Mouse (Mus musculus): Measurements from ENCODE around the gene Bptf.
"Not testable (repeated sequence)": the region's sequence is repeated elsewhere in the genome, so short reads cannot be mapped to it uniquely, and the experiment has no call there.

The Bptf gene

DNA sequence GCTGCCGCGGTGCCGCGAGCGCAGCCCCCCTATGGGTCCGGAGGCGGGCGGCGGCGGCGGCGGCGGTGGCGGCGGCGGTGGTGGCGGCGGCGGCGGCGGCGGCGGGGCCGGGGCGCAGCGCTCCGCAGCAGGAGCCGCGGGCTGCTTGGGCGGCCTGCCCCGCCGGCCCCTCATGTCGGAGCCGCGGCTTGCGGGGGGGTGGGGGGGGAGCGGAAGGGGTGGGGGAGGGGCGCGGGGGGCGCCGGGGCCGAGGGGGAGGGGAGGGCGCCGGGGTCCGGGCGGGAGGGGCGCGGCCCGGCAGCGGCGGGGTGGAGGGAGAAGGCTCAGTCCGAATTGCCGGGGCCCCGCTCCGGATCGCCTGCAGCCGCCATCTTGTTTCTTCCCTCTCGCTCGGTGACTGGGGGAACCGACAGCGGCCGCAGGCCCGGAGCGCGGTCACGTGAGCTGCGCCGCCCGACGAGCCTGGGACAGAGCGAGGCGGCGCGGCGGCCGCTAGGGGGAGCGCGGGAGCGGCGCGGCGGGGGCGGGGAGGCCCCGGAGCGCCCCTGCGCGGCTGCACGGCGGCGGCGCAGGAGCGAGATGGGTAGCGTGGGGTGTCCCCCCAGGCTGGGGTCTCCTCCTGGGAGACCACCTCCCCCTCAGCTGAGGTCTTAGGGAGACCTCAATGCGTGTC is at the start of gene Bptf:
Gene Bptf, minus strand, starts transcription at position 379 of the 673 bp plus-strand sequence.
- in situ Hi-C loops (cut with MboI; ENCODE audit: low sequenced_read_pairs): no loop called here

DNA sequence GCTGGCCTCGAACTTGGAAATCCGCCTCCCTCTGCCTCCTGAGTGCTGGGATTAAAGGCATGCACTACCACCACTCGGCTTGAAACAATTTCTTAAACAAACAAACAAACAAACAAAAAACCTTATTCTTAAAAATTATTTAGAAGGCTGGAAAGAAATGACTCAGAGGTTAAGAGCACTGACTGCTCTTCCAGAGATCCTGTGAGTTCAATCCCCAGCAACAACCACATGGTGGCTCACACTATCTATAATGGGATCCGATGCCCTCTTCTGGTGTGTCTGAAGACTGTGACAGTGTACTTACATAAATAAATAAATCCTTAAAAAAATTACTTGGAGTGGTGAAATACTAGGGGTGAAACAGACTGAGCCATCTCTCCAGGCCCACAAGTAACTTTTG is 29.3 kb upstream of the Bptf start:
- in situ Hi-C loops (cut with MboI; ENCODE audit: low sequenced_read_pairs): no loop called here

- in situ Hi-C loops (cut with MboI; ENCODE audit: low sequenced_read_pairs): no loop called here
Observed at GRCm38 (mm10) chr11:107159034-107159433, 27.1 kb upstream of the Bptf start.

DNA sequence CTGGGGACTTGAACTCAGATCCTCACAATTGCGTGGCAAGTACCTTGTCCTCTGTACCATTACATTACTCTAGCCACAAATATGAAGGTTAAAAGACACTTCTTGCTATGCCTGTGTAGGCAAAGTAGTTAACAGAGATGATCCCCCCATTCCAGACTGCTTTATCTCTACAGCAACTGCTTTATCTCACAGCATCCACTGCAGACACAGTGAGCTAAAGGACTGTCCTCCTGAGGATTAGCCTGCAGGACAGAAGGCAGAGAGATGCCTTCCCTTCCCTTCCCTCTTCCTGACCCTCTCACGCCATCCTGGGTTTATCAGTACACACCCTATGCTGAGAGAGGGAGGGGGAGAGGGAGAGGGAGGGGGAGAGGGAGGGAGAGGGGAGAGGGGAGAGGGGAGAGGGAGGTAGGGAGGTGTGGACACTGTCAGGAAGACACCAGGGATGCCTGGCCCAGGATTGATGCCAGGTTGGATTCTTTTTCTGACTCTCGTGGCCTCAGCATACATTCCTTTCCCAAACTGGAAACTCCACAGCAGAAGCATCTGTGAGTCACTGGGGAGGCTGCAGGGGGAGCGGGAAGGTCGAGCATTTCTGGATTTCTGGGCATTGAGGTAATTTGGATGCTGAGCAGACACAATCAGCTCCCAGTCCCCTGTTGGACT is 25.2 kb upstream of the Bptf start:
- in situ Hi-C loops (cut with MboI; ENCODE audit: low sequenced_read_pairs): no loop called here

DNA sequence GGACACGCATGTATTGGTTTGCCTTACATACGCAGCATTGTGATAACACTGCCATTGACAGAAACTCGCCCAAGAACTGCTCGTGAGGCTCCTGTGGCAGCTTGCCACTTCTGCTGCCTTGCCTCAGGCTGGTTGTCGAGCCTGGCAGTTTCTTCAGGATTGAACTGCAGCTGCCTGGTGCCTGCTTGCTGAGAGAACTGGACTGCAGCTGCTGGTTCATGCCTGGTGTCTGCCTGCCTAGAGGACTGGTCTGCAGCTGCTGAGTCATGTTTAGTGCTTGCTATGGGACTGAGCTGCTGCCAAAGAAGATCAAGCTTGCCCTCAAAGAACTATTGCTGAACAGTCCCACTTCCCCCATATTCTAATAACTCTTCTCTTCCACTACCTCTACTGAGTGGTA is 23.4 kb upstream of the Bptf start:
- in situ Hi-C loops (cut with MboI; ENCODE audit: low sequenced_read_pairs): no loop called here

GRCm38 (mm10) chr11:107154431-107154830 is 22.5 kb upstream of the Bptf start:
- in situ Hi-C loops (cut with MboI; ENCODE audit: low sequenced_read_pairs): no loop called here

DNA sequence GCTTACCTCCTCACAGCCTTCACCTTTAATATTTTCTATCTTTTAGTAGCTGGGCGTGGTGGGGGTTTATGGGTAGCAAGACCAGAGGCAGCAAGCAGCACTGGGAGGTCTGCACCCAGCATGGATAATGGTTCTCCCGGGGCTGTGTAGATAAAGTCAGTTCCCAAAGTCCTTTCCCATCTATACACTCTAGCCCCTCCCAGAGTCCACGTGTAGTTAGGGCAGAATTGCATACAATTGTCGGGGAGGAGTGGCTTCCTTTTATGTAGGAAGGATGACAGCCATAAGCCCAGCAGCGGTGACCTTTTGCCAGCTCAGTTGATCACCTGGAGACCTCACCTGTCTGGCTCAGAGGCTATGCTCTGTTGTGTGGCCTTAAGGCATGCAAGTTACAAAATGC is 21.7 kb upstream of the Bptf start:
- in situ Hi-C loops (cut with MboI; ENCODE audit: low sequenced_read_pairs): no loop called here

- in situ Hi-C loops (cut with MboI; ENCODE audit: low sequenced_read_pairs): no loop called here
Observed at GRCm38 (mm10) chr11:107151809-107152208, 19.9 kb upstream of the Bptf start.

- in situ Hi-C loops (cut with MboI; ENCODE audit: low sequenced_read_pairs): not testable (repeated sequence)
Observed at GRCm38 (mm10) chr11:107143956-107144355, 12.0 kb upstream of the Bptf start.

DNA sequence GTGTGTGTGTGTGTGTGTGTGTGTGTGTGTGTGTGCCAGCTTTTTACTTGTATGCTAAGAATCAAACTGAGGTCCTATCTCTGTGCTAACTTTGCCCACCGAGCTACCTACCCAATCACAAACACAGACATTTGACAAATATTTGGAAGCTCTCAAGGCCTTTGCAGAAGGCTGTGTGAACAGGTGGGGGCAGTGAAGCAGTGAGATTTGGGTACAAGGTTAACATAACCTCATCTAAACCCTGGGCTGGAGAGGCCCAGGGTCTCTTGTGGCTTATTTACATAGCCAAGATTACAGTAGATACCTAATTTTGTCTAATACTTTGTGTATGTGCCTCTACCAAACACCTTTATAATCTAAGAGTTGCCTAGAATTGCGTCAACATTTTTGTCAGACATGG is 10.5 kb upstream of the Bptf start:
- in situ Hi-C loops (cut with MboI; ENCODE audit: low sequenced_read_pairs): no loop called here

GRCm38 (mm10) chr11:107140756-107141155 is 8.8 kb upstream of the Bptf start:
- in situ Hi-C loops (cut with MboI; ENCODE audit: low sequenced_read_pairs): no loop called here

DNA sequence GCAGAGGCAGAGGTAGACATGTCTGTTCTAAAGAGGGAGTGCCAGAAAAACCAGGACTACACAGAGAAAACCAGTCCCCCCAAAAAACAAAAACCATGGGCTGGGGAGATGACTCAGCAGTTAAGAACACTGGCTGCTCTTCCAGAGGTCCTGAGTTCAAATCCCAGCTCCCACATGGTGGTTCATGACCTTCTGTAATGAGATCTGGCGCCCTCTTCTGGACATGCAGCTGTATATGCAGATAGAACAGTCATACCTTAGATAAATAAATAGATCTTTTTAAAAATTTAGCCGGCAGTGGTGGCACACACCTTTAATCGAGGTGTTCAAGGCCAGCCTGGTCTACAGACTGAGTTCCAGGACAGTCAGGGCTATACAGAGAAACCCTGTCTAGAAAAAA is 6.7 kb upstream of the Bptf start:
- in situ Hi-C loops (cut with MboI; ENCODE audit: low sequenced_read_pairs): no loop called here

GRCm38 (mm10) chr11:107137593-107137992 is 5.7 kb upstream of the Bptf start:
- in situ Hi-C loops (cut with MboI; ENCODE audit: low sequenced_read_pairs): no loop called here

GRCm38 (mm10) chr11:107136458-107136857 is 4.5 kb upstream of the Bptf start:
- in situ Hi-C loops (cut with MboI; ENCODE audit: low sequenced_read_pairs): not testable (repeated sequence)

GRCm38 (mm10) chr11:107135741-107136140 is 3.8 kb upstream of the Bptf start:
- in situ Hi-C loops (cut with MboI; ENCODE audit: low sequenced_read_pairs): no loop called here

DNA sequence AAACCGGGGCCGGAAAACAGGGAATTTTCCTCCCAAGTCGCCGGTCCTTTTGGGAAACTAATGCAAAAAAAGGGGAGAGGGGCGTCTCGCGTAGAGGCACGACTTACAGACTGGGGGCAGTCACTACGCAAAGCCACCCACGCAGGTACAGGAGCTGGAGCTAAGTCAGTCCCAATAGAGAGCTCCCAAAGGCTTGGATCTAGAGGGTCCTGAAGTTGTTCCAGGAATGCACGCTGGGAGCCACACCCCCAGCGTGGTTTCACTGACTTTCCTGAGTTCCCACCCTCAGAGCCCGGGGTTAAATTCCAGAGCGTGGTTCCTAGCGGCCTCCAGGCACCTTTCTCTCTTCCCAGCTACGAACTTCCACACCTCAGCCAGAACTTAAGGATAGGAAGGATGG is 499 bp upstream of the Bptf start:
- in situ Hi-C loops (cut with MboI; ENCODE audit: low sequenced_read_pairs): no loop called here

GRCm38 (mm10) chr11:107130879-107131748 is 813 bp downstream of the Bptf start:
- in situ Hi-C loops (cut with MboI; ENCODE audit: low sequenced_read_pairs): no loop called here

DNA sequence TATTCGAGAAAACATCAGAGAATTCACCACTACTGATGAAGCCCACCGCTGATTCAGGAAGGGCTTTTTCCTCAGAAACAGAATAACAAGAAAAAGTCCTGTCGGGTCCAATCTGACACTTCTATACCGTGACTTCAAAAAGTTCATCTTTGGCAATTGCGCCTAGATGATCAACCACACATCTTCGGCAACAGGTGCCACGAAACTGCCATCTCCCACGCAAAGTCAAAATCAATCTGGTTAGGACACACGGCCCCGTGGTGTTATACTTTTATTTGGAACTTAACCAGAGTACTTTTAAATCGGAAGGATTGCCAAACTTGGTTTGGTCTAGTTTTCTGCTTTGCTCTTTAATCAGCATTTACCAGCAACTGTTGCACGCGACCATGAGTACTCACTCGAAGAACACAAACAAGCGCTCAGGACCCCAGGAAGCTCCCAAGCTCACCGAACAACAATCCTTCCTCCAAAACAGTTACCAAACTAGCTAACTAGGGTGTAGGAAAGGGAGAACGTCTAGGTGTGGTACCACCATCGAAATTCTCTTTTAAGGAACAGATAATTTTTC is 1.6 kb downstream of the Bptf start:
- in situ Hi-C loops (cut with MboI; ENCODE audit: low sequenced_read_pairs): no loop called here

DNA sequence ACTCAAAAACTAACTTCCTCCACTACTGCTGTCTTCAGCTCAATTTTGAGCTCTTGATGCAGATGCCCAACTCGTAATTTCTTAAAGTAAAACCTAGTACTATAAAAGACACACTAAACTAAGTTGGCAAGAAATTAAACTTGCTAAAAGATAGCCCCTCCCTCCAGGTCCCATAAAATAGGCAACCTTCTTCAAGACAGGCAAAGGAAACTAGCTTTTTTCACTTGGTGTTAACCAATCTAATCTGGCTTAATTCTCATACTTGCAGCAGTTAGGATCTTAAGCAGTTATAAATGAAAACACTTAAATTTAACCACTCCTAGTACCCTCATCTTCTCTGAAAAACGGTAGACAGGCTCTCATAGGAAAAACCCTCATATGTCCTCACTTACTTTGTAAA is 2.3 kb downstream of the Bptf start:
- in situ Hi-C loops (cut with MboI; ENCODE audit: low sequenced_read_pairs): no loop called here

GRCm38 (mm10) chr11:107126716-107127115 is 5.2 kb downstream of the Bptf start:
- in situ Hi-C loops (cut with MboI; ENCODE audit: low sequenced_read_pairs): not testable (repeated sequence)

- in situ Hi-C loops (cut with MboI; ENCODE audit: low sequenced_read_pairs): no loop called here
Observed at GRCm38 (mm10) chr11:107125011-107125410, 6.9 kb downstream of the Bptf start.

Measured in CH12F3 (cell line).